Mouse (Mus musculus): ENCODE measurements at regions not wholly inside any gene's neighbourhood (a gene's known extent, or its start where the extent isn't known, plus 50 kb on each side); places are given as distances from the start of the nearest gene placed in this dataset.
"Not testable (repeated sequence)": the region's sequence is repeated elsewhere in the genome, so short reads cannot be mapped to it uniquely, and the experiment has no call there.

DNA sequence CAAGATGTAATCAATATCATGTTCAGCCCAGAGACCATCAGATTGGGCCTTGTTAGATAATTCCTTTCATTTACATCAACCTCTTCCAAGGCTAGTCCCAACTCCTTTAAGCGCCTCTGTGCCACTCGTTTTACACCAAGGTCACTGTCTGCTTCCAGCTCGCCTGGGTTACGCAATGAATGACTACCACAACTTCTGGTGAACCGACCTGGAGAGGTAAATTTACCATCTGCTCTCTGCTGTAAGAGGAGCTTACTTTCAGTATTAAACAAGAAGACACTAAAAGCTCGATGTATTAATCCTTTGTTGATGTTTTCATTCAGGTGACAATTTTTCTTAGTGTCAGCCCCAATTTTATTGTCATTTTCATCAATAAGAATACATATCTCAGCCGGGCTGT is 51.7 kb upstream of the Fam174b start:
- DNase-seq (ENCODE audit: extremely low spot score): no peak

DNA sequence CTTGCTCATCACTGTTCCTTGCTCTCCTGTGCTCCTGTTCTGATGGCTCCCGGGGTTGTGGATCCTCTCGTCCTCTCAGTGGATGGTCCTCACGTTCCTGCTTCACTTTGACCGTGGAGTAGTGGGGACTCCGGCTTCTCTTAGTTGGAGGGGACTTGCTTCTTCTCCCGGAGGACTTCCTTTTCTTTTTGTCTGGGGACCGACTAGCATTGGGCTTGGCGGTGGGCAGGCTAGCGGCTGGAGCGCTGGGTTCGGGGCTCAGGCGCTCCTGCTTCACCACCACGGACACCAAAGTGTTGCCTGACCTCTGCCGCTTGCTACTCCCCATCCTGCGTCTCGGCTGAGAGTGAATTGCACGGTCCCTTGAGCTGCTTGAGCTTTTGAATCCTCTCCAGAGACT is 53.9 kb upstream of the Fam174b start:
- DNase-seq (ENCODE audit: extremely low spot score): not testable (repeated sequence)

DNA sequence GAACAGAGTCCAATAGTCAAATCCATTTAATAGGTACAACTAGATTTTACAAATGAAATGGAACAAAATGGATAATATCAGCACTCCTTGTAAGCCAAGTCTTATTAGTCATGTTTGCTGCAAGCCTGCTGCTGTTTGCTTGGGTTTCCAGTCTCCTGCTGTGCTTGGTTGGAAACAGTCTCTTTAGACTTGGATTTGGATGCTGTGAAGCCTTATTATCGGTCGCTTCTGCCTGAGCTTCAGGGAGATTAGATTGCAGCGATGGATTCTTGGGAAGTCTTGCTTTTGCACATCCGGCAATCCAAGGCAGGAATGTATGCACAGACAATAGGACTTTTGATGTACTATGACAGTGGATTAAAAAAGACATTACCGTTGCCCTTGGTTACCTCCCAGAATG is 57.3 kb upstream of the Fam174b start:
- peak; percentile 5 for DNase-seq (ENCODE audit: extremely low spot score)

DNA sequence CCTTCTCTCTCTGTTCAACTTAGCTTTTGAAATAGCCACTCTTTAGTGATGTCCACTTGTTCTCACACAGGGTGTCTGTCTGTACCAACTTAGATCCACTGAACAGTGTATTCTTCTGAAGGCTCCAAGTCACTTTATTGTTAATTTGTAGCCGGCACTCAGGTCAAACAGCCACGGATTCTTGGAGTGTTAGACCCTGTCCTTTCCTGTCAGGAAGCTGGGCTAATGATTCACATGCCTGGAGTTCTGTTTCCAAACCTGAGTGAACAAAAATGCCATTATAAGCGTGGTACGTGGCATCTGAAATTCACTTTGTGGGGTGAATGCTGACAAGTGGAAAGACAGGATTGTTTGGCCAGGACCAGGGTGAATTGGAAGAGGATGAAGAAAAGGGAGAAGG is 69.5 kb upstream of the Fam174b start:
- no peak for DNase-seq (ENCODE audit: extremely low spot score)

DNA sequence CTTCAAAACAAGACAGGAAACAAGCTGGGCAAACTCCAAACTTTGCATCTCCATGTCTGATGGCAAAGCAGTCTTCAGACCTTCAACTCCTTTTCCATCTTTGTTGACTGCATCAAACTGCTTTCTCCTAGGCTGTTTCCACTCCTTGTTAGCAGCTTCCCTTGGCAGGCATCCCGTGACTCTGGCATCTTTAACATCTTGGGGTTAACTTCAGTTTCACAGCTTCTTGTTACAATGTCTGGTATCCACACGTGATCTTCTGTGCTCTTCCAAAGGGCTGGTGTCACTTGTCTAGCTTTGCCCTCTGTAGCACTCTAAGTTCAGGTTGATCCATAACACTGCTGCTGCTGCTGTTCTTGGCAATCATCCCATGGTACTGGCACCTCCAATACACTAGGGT is 71.3 kb upstream of the Fam174b start:
- DNase-seq (ENCODE audit: extremely low spot score): no peak

DNA sequence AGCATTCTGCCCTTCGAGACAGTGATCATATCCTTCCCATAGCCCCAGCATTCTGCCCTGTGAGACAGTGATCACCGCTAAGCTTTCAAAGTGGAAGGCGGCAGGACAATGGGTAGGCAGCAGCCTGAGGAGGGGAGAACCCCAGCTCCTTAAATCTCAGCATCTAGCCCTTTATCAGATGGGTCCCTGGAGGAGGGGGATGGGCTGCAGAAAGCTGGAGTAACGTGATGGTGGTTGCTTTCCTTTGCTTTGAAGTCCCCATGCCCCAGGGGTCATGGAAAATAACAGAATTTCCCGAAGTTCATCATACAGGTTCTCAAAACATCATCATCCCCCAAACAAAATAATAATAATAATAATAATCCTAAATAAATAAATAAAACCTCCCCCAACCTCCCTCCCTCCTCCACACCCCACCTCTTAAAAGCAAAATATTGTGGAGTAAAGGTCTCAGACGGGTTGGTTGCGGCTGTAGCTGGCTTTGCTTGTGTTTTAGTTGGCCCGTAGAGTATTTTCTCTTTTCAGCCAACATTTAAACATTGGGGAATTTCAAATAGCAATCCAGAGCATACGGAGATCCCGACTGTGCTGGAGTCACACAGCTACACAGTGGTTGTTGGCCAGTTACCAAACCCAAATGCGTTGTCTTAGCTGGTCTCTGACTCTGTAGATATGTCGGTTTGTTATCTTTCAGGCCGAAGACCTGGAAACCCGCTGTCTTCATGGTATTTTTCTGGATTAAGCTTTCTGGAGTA is 73.0 kb upstream of the Fam174b start:
- DNase-seq (ENCODE audit: extremely low spot score): no peak

DNA sequence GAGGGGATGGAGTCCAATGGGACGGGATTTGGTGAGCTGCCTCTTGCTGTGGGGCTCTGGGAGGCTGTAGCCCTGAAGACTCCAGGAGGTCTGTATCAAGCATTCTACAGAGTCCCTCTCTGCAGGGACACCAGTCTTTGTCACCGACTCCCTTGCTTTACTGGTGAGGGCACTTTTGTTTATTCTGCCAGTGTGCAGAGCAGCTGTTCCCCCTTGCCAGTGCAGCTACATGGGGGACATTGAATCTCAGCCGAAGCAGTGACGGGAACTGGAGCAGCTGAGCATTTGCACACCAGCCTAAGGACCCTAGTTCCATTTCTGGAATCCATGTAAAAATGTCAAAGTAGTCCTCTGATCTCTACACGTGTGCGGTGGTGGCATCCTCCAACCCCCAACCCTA is 75.1 kb upstream of the Fam174b start:
- DNase-seq (ENCODE audit: extremely low spot score): no peak

DNA sequence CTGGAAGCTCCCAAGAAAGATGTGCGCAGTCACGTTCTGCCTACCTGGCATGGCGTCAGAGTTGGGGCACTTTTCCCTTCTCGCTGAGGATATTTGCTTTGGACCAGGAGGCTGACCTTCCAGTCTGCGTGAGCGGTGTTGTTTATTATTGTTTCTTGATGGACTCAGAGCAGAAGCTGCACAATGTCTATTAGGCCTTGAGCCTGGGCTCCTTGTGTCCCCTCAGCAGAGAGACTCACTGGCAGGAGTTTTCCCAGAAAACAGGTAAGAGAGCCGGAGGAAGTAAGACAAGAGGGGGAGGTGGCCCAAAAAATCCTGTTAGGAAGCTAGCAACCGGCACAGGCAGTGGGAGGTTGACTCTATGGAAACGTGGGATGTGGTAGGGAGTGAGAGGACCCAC is 77.6 kb upstream of the Fam174b start:
- DNase-seq (ENCODE audit: extremely low spot score): no peak

DNA sequence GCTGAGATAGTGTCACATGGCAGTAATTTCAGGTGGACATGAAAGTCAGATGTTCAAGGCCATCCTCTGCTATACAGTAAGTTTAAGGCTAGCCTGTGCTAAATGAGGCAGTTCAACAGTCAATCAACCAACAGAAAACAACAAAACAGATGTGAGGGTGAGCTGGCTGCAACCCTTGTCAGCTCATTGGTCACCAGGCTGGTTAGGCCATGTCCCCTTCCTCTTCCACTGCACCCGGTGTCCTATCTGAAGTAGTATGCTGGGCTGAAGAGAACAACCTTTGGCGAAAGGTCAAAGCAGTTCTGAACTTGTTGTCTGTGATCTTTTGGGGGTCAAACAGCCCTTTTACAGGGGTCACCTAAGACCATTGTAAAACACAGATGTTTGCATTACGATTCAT is 78.2 kb upstream of the Fam174b start:
- DNase-seq (ENCODE audit: extremely low spot score): no peak

DNA sequence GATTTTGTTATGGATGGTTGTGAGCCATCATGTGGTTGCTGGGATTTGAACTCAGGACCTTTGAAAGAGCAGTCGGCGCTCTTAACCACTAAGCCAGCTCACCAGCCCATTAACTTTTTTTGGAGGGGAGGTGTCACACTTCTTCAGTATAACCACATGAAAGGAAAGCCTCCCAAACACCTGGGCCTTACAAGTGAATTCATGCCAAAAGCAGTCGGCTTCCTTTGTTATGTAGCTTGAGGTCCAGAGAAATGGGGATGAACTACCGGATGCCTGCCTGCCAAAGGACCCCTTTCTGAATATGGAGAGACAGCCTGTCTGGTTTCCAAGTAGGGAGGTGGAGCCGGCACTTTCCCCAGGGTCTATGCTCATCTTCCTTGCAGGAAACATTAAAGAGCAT is 80.6 kb upstream of the Fam174b start:
- DNase-seq (ENCODE audit: extremely low spot score): no peak

DNA sequence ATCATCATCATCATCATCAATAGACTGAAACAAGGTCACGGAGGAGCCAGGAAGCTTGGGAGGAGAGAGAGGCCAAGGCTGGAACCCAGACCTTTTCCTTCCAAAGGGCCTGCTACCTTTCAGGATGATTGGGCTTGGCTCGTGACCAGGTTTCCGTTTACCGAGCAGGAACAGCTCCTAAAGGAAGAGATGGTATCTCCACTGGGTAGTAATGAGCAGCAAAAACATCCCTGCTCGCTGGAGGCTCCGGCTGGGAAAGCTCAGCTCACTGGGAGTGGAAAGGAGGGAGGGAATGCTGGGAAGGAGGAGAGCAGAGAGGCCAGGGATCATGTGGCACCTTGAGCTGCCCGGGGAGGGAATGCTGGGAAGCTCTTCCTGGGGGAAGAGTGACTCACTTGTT is 82.8 kb upstream of the Fam174b start:
- DNase-seq (ENCODE audit: extremely low spot score): no peak

DNA sequence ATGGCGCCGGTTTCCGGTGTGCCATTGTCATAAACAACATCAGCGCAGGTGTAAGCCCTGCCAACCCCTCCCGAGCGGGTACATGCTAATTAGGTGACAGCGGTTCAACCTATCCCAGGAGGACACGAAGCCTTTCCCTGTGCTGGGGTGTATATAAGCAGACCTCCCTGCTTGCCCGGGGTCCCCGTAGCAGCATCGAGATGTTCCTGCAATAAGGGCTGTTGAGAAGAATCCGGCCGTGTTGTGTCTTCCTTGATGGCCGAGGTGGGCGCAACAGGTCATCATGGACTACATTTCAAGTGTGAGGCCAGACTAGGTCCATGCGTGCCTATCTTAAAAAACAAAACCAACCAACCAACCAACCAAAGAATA is 83.7 kb upstream of the Fam174b start:
- not testable (repeated sequence) for DNase-seq (ENCODE audit: extremely low spot score)

DNA sequence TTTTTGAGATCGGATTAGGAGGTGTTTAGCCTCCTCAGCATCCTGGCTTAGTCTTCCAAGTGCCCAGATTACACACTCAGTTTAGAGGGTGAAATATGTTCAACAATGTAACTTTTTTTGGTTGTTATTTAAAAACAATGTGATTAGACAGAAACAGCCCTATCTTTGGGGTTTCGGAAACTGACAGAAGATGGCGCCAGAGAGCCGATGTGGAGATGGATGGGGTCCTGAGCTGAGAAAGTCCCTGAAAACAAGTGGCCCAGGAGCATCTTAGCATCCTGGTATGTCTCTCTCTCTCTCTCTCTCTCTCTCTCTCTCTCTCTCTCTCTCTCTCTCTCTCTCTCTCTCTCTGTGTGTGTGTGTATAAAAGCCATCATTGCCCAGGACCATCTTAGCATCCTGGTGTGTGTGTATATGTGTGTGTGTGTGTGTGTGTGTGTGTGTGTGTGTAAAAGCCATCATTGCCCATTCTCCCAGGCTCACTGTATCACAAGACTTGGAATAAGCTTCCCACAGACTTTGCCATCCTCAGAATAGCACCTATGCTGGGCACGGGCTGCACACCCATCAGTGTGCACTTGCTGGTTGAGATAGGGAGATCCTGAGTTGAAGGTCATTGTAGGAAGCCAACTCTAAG is 84.2 kb upstream of the Fam174b start:
- DNase-seq (ENCODE audit: extremely low spot score): peak; percentile 82

DNA sequence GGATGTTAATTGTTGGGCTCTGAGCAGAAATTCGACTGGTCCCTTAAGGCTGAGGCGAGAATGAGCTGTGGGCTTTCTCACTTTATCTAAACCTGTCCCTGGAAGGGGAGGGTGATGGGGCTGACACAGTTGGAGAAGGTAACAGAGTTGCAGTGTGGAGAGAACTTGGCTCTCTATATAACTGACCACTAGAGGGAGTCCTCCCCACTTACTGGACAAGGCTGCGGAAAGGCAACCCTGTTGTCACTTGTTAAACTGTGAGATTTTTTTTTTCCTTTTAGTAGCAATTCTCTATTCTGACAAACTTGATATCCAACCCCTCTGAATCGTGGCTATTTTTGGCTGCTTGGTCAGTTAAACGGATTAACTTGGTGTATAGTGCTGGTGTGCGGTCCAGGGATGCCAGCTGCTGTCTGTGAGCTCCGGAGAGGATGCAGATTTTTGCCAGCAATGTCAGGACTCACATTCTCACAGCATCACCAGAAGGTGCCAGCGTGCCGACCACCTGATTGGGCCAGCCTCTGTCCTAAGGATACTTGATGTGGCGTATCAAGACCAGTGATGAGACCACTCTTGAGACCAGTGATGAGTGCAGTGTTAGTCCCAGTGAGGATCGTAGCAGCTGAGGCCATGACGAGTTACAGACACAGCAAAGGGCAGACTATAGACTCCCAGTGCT is 85.8 kb upstream of the Fam174b start:
- DNase-seq (ENCODE audit: extremely low spot score): peak; percentile 53

DNA sequence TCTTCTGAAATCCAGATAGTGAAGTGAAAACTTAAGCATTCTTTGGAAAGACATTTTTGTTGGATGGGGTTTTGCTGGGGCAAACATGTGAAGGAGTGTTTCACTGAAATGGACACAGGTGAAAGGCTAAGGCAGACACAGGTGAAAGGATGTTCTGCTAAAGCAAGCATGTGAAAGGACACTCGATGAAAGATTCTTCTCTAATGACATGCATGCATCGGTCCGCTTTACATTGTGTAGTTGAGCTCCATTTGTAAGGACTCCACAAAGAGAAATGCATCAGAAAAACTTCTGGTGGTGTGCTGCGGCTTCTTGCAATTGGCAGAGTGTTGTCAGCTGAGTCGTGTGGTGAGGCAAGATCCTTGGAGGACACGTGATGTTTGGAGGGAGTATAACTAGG is 89.2 kb upstream of the Fam174b start:
- DNase-seq (ENCODE audit: extremely low spot score): no peak

DNA sequence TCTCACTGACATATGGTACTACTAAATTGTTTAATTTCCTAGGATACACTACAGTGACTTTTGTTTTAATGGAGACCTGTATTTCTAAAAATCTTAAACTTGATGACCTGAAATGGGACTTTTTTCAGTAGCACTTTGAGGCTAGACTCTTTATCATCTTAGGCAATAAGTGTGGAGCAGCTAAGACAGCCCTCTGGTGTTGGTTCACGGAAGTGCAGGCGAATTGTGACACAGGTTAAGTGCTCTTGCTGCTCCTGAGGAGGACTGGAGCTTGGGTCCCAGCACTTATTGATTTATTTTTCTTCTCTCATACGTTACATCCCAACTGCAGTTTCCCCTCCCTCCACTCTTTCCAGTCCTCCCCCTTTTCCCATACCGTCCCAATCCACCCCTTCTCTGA is 92.1 kb upstream of the Fam174b start:
- DNase-seq (ENCODE audit: extremely low spot score): peak; percentile 75

DNA sequence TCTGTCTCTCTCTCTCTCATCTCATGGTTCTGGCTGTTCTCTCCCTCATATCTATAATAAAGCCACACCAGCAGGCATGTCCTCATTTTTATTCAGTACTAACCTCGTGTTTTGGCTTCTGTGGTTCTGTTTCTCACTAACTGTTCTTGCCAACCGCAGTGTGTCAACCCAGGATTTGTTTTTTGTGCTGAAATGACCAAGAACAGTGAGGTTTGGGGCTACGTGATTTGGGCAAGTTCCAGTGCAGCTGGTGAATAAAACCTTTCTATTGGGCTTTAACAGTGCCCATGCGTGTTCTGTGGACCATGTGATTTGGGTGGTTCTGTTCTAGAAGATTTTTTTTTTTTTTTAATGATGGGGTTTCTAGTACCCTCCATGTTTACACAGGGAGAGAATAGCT is 93.0 kb upstream of the Fam174b start:
- DNase-seq (ENCODE audit: extremely low spot score): no peak

DNA sequence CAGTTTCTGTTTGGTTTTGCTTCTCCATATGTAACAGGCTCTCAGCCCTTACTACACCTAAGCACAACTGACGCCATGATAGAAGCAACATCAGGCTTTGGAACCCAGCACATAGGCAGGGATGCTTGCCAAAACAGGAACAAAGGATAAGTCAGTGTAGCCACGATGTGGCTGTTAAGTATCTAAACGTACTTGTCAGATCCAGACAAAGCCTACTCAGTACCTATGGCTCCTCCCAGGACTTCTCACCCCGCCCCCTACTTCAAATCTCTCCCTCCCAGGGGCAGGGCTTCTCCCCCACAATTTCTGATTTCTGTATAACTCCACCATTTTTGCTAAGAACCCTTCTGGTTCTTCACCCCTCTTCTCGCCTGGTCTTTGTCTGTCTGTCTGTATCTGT is 93.4 kb upstream of the Fam174b start:
- no peak for DNase-seq (ENCODE audit: extremely low spot score)

DNA sequence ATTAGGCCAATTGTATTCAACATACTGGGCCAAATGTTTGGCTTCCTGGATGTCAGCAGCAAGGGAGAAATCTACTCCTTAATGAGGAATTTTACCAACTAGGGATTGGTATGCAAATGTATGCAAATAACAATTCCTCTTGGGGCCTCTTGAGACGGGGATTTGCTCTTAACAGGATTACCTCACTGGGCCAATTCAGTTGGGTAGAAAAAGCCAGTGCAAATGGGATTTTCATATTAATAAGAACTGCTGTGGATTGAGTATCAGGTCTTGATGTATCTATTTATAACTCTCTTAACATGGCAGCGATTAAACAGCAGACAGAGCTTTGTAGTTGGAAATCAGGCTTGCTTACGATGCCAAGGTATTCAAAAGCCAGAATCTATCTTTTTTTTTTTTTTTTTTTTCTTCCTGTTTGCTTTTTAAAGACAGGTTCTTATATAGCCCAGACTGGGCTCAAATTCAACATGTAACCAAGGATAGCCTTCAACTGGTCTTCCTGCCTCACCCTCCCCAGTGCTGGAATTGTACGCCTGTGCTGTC is 95.7 kb upstream of the Fam174b start:
- no peak for DNase-seq (ENCODE audit: extremely low spot score)

DNA sequence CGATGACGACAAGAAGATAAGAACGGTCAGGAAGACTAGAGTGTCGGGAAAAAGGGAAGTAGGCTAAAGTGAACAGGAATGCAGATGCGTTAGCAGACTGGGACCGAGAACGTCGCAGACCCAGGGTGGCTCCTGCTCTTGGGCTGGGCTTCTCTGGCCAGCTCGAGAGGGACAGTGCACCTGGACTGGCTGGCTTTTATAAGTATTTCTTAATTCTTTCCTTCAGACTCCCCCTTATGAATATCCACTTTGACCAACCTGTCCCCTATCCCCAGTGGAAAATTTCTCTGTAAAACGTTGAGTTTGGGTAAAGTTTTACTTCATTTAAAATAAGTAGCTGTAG is 96.1 kb upstream of the Fam174b start:
- DNase-seq (ENCODE audit: extremely low spot score): no peak

DNA sequence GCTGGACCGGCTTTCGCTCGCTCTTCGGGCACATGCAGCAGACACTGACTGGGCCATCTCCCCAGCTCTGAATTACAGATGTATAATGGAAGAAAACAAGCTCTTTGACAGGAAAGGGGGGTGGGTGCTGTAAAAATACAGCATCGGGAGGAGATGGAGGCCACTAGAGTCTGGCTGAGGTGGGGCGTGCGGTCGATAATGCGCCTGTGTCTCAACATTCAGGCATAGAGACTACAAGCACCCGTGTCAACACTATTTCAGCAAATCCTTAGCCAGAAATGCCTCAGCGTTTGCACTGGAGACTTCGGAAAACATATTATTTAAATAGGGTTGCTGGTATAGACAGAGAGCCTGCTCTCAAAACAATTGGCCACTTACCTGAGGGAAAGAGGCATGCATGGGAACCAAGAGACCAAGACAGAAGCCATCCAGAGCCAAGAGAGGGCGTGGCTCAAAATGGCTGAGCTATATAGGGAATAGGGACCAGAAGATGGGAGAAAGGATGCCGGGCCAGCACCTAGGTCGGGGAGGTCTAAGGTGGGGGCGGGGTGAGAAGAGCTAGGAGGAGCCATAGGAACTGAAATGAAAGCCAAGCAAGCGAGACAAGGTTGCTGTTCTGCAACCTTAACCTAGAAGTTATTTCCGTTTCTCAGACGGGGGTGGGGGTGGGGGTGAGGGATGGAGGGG is 96.7 kb upstream of the Fam174b start:
- DNase-seq (ENCODE audit: extremely low spot score): no peak

DNA sequence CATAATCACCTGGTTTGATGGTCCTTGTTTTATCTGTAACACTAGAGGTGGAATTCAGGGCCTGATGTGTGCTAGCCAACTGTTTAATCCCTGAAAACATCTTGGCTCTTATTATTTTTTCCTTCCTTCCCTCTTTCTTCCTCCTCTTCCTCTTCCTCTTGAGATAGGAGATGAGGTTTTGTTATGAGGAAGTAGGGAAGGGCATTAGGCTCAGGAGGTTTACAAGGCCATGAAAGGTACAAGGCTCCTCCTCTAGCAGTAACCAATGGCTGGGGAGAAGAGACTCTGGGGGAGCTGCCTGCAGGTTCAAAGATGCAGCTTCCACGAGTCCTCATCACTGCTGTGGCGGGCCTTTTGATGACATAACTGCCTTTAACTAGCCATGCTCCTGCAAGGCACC is 98.6 kb upstream of the Chd2 start:
- no peak for DNase-seq (ENCODE audit: extremely low spot score)

DNA sequence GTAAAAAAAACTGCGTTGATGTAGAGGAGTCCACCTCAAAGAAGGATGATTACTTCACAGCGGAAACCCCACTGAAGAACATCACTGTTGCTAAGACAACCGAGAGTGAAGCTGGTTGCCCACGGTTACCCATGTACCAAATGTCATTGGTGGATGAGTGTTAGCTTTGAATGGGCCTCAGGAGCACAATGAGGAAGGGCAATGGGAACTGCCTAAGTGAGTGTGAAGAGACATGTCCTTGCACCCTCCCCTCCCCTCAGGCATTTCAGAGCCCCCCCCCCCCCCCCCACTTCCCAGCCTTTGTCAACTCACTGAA is 96.1 kb upstream of the Chd2 start:
- DNase-seq (ENCODE audit: extremely low spot score): peak; percentile 38

Data from embryo, embryonic 9.5 days (tissue).